Mouse (Mus musculus): ENCODE results near the gene Lztfl1. TPM values are rescaled to one million over a fixed set of nuclear protein-coding genes. Genes with fewer than 3 reads are reported as not detected.
"Not testable (repeated sequence)": the region's sequence is repeated elsewhere in the genome, so short reads cannot be mapped to it uniquely, and the experiment has no call there.

Gene Lztfl1
- total and polyA plus RNA-seq, 3 experiments, result 1.8 to 78.5 (median 49.3) TPM

DNA sequence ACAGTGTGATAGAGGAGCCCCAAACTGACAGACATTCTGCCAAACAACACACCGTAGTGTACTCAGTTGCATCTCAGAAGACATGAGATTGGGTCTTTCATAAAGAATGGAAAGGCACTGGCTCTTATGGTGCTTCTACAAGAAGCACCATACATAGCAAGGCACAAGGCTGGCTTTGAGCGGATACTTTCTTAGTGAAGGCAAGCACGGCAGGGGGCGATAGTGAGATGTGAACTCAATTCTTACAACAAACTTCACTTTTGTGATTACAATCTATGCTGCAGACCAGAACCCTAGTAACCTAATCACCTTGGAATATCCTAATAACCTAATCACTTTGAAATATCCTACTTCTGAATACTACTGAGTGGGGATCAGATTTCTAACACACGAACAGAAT, 51.9 kb downstream of the Lztfl1 start:
- ATAC-seq (ENCODE audit: extremely low read depth, insufficient number of reproducible peaks, low FRiP score, poor library complexity, severe bottlenecking), result no peak
- no peak for DNase-seq (ENCODE audit: low spot score)
- no peaks in the 10 kb centered on the region for H3K4me1 ChIP-seq (ENCODE audit: insufficient read depth, low read depth, low read length)
- no peaks in the 10 kb centered on the region for H3K9me3 ChIP-seq (replicated peaks)
- no peak for TF ChIP-seq TAL1 (conservative IDR thresholded peaks at IDR 0.05; ENCODE audit: low read depth, low read length)
- no peak for TF ChIP-seq GATA1 (IDR thresholded peaks at IDR 0.05; ENCODE audit: borderline replicate concordance, low read length)
- TF ChIP-seq CTCF (IDR thresholded peaks at IDR 0.05; ENCODE audit: low read depth, low read length), result no peak
- TF ChIP-seq GATA2 (IDR thresholded peaks at IDR 0.05; ENCODE audit: borderline replicate concordance, low read depth, low read length), result no peak
- no peak for TF ChIP-seq POLR2AphosphoS5 (IDR thresholded peaks at IDR 0.05; ENCODE audit: insufficient replicate concordance, low read depth, low read length)
- H3K36me3 ChIP-seq (replicated peaks), result no peaks in the 10 kb centered on the region
- peaks cover 2% of the 10 kb centered on the region; the same call in 1 of the 2 replicates for H3K27me3 ChIP-seq (ENCODE audit: insufficient read depth, low read length)
- H3K4me3 ChIP-seq (ENCODE audit: low read depth, low read length), result no peak overlapping the region

DNA sequence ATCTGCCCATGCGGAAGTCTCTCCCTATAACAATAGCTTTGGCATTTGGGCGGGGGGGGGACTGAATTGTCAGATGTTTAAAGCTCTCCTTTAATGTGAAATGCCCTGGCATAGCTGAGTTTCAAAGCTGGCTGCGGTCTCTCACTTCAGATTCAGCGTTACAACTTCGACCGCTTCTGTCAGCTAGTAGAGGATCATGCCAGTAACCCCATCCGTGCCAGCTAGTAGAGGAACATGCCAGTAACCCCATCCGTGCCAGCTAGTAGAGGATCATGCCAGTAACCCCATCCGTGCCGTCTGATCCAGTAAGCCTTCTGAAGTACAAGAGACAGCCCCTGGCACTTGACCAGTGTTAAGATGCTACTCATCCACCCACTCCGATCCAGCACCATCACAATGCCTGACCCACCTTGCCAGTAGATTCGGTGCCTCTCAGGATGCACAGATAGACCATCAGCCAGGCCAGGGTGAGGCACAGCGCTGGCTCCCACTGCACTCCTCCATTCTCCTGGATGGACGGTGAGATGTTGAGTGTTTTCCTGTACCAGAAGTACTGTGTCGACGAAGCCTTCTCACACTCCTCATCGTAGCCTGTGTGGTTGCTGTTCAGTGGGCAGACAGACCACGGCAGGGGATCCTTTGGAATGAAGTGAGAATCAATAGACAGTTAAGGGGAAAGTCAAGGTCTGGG, 57.4 kb downstream of the Lztfl1 start:
- H3K4me1 ChIP-seq (ENCODE audit: insufficient read depth, low read depth, low read length); H3K9me3 ChIP-seq (replicated peaks); H3K4me3 ChIP-seq (ENCODE audit: low read depth, low read length); H3K36me3 ChIP-seq (replicated peaks); H3K27me3 ChIP-seq (ENCODE audit: insufficient read depth, low read length); DNase-seq (ENCODE audit: low spot score); ATAC-seq (ENCODE audit: extremely low read depth, insufficient number of reproducible peaks, low FRiP score, poor library complexity, severe bottlenecking): not testable (repeated sequence)

DNA sequence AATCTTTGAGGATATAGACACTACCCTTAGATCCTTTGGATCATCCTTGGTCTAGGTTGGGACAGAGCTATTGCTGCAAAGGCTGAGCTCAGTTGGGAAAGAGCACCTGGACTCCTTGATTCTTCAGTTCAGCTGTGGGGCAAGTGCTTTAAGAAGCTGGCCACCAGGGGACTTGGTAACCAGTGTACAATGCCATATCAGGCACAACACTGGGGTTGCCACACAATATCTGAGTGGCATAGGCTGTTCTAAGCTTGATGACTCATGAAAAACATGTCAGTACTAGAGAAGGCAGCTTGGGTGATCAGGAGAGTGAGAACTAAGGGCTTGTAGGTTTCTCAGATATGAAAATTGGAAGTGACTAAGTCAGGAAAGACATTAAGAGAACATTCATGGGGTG, 58.5 kb downstream of the Lztfl1 start:
- H3K9me3 ChIP-seq (replicated peaks), result no peaks in the 10 kb centered on the region
- ATAC-seq (ENCODE audit: extremely low read depth, insufficient number of reproducible peaks, low FRiP score, poor library complexity, severe bottlenecking), result no peak
- peaks cover 9% of the 10 kb centered on the region for H3K27me3 ChIP-seq (ENCODE audit: insufficient read depth, low read length)
- no peak for DNase-seq (ENCODE audit: low spot score)
- H3K4me3 ChIP-seq (ENCODE audit: low read depth, low read length), result no peak overlapping the region
- peaks cover 3% of the 10 kb centered on the region; the same call in 1 of the 2 replicates for H3K4me1 ChIP-seq (ENCODE audit: insufficient read depth, low read depth, low read length)
- TF ChIP-seq GATA1 (IDR thresholded peaks at IDR 0.05; ENCODE audit: borderline replicate concordance, low read length), result no peak
- no peaks in the 10 kb centered on the region for H3K36me3 ChIP-seq (replicated peaks)

DNA sequence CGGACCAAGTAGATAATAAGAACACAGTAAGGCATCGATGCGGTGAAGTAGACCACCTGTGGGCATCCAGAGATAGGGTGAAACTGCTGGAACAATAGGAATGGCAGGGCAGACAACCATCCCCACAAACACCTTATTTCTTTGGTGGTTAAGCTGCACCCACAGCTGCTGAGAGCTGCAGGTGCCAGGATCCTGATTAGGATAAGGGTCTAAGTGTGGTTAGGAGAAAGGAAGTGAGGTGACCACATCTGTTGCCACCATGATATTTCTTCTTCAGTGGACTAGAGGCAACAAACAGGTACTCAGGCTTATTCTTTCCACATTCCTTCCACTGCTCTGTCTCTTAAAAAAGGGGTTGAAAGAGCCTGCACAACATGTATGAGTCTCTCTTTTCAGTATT, 60.0 kb downstream of the Lztfl1 start:
- no peaks in the 10 kb centered on the region for H3K9me3 ChIP-seq (replicated peaks)
- H3K4me3 ChIP-seq (ENCODE audit: low read depth, low read length), result no peak overlapping the region
- peaks cover 10% of the 10 kb centered on the region for H3K27me3 ChIP-seq (ENCODE audit: insufficient read depth, low read length)
- TF ChIP-seq GATA2 (IDR thresholded peaks at IDR 0.05; ENCODE audit: borderline replicate concordance, low read depth, low read length) (no peak), POLR2AphosphoS5 (IDR thresholded peaks at IDR 0.05; ENCODE audit: insufficient replicate concordance, low read depth, low read length) (no peak), GATA1 (IDR thresholded peaks at IDR 0.05; ENCODE audit: borderline replicate concordance, low read length) (no peak), CTCF (IDR thresholded peaks at IDR 0.05; ENCODE audit: low read depth, low read length) (no peak), TAL1 (conservative IDR thresholded peaks at IDR 0.05; ENCODE audit: low read depth, low read length) (no peak)
- no peak for ATAC-seq (ENCODE audit: extremely low read depth, insufficient number of reproducible peaks, low FRiP score, poor library complexity, severe bottlenecking)
- no peaks in the 10 kb centered on the region for H3K36me3 ChIP-seq (replicated peaks)
- no peak for DNase-seq (ENCODE audit: low spot score)
- H3K4me1 ChIP-seq (ENCODE audit: insufficient read depth, low read depth, low read length), result peaks cover 3% of the 10 kb centered on the region; the same call in 1 of the 2 replicates

DNA sequence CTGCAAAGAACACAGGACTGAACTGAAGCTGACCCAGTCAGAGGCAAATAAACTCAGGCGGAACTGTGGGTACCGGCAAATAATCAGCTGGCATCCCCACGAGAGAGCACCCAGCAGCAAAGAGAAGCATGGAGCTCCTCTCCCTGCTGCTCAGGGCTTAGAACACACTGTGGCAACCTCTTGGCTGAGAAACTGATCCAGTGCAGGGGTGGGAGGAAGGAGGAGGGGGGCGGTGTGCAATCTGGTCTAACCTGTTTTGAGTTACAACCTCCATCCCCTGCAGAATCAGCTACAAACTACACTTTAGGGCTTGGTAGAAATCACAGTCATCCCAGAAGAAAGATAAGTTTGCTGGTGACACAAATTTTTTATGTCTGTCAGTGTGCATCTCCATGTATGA, 66.1 kb downstream of the Lztfl1 start:
- TF ChIP-seq GATA1 (IDR thresholded peaks at IDR 0.05; ENCODE audit: borderline replicate concordance, low read length), result no peak
- no peak for TF ChIP-seq CTCF (IDR thresholded peaks at IDR 0.05; ENCODE audit: low read depth, low read length)
- TF ChIP-seq TAL1 (conservative IDR thresholded peaks at IDR 0.05; ENCODE audit: low read depth, low read length), result no peak
- TF ChIP-seq POLR2AphosphoS5 (IDR thresholded peaks at IDR 0.05; ENCODE audit: insufficient replicate concordance, low read depth, low read length), result no peak
- TF ChIP-seq GATA2 (IDR thresholded peaks at IDR 0.05; ENCODE audit: borderline replicate concordance, low read depth, low read length), result no peak
- H3K36me3 ChIP-seq (replicated peaks), result no peaks in the 10 kb centered on the region
- H3K27me3 ChIP-seq (ENCODE audit: insufficient read depth, low read length), result peaks cover 9% of the 10 kb centered on the region
- DNase-seq (ENCODE audit: low spot score), result no peak
- H3K9me3 ChIP-seq (replicated peaks), result no peaks in the 10 kb centered on the region
- H3K4me1 ChIP-seq (ENCODE audit: insufficient read depth, low read depth, low read length), result no peaks in the 10 kb centered on the region
- no peak for ATAC-seq (ENCODE audit: extremely low read depth, insufficient number of reproducible peaks, low FRiP score, poor library complexity, severe bottlenecking)
- no peak overlapping the region for H3K4me3 ChIP-seq (ENCODE audit: low read depth, low read length)

- Histone ChIP-seq H3K9me3 (replicated peaks) (no peaks in the 10 kb centered on the region), H3K27me3 (ENCODE audit: insufficient read depth, low read length) (peaks cover 9% of the 10 kb centered on the region)
- no peak for TF ChIP-seq POLR2AphosphoS5 (IDR thresholded peaks at IDR 0.05; ENCODE audit: insufficient replicate concordance, low read depth, low read length)
These were observed 67.5 kb downstream of the Lztfl1 start for GRCm38 (mm10) chr9:123649785-123650511.

More at GRCm38 (mm10) chr9:123649785-123650511, 67.5 kb downstream of the Lztfl1 start:
- no peak for DNase-seq (ENCODE audit: low spot score)
- no peak for ATAC-seq (ENCODE audit: extremely low read depth, insufficient number of reproducible peaks, low FRiP score, poor library complexity, severe bottlenecking)
- H3K4me1 ChIP-seq (ENCODE audit: insufficient read depth, low read depth, low read length), result no peaks in the 10 kb centered on the region
- no peaks in the 10 kb centered on the region for H3K36me3 ChIP-seq (replicated peaks)
- H3K4me3 ChIP-seq (ENCODE audit: low read depth, low read length), result no peak overlapping the region

Other genes with a start within 250 kb of the Lztfl1 start
- gene Limd1, start 239.0 kb downstream of the Lztfl1 start, total RNA-seq (2014; fragmentation: Nextera tagmentation), result 30.3 and 31.2 TPM in 2 replicates
- 22.8 and 24.9 TPM in 2 replicates for gene Limd1, start 239.0 kb downstream of the Lztfl1 start, total RNA-seq (2017)
- 12.8 and 14.0 TPM in 2 replicates for gene Limd1, start 239.0 kb downstream of the Lztfl1 start, polyA plus RNA-seq (2012)
- 42.3 and 43.3 TPM in 2 replicates for gene Sacm1l, start 187.9 kb downstream of the Lztfl1 start, total RNA-seq (2014; fragmentation: Nextera tagmentation)
- gene Sacm1l, start 187.9 kb downstream of the Lztfl1 start, total RNA-seq (2017), result 54.7 and 59.7 TPM in 2 replicates
- 1.8 and 2.0 TPM in 2 replicates for gene Sacm1l, start 187.9 kb downstream of the Lztfl1 start, polyA plus RNA-seq (2012)
- gene Slc6a20b, start 85.1 kb downstream of the Lztfl1 start, total RNA-seq (2014; fragmentation: Nextera tagmentation), result not detected in 2 replicates
- 0.44 and 0.64 TPM in 2 replicates for gene Slc6a20b, start 85.1 kb downstream of the Lztfl1 start, total RNA-seq (2017)
- gene Slc6a20b, start 85.1 kb downstream of the Lztfl1 start, polyA plus RNA-seq (2012), result 0.01 TPM in 1 of 2 replicates, not detected in the other
- not detected in 2 replicates for gene Ccr9, start 39.3 kb downstream of the Lztfl1 start, total RNA-seq (2014; fragmentation: Nextera tagmentation)
- 0.11 and 0.17 TPM in 2 replicates for gene Ccr9, start 39.3 kb downstream of the Lztfl1 start, total RNA-seq (2017)
- gene Ccr9, start 39.3 kb downstream of the Lztfl1 start, polyA plus RNA-seq (2012), result not detected in 2 replicates
- gene Slc6a20a, start 38.8 kb downstream of the Lztfl1 start, total RNA-seq (2014; fragmentation: Nextera tagmentation), result 16.6 TPM in 1 of 2 replicates, not detected in the other
- gene Slc6a20a, start 38.8 kb downstream of the Lztfl1 start, total RNA-seq (2017), result 0.05 and 0.29 TPM in 2 replicates
- not detected in 2 replicates for gene Slc6a20a, start 38.8 kb downstream of the Lztfl1 start, polyA plus RNA-seq (2012)
- not detected in 2 replicates for gene Cxcr6, start 88.8 kb upstream of the Lztfl1 start, total RNA-seq (2014; fragmentation: Nextera tagmentation)
- 0.12 and 0.27 TPM in 2 replicates for gene Cxcr6, start 88.8 kb upstream of the Lztfl1 start, total RNA-seq (2017)
- gene Cxcr6, start 88.8 kb upstream of the Lztfl1 start, polyA plus RNA-seq (2012), result not detected in 2 replicates
- gene Fyco1, start 134.2 kb upstream of the Lztfl1 start, total RNA-seq (2014; fragmentation: Nextera tagmentation), result 29.6 and 30.5 TPM in 2 replicates
- gene Fyco1, start 134.2 kb upstream of the Lztfl1 start, total RNA-seq (2017), result 11.8 and 12.1 TPM in 2 replicates
- 2.2 and 2.4 TPM in 2 replicates for gene Fyco1, start 134.2 kb upstream of the Lztfl1 start, polyA plus RNA-seq (2012)
- not detected in 2 replicates for gene Xcr1, start 144.3 kb upstream of the Lztfl1 start, total RNA-seq (2014; fragmentation: Nextera tagmentation)
- 0.06 and 0.11 TPM in 2 replicates for gene Xcr1, start 144.3 kb upstream of the Lztfl1 start, total RNA-seq (2017)
- gene Xcr1, start 144.3 kb upstream of the Lztfl1 start, polyA plus RNA-seq (2012), result not detected in 2 replicates

All from G1E (cell line).